Mouse (Mus musculus) layer of hippocampus, adult 18-20 months (tissue): Measurements from ENCODE around the gene Micu2. TPM values are rescaled to one million over a fixed set of nuclear protein-coding genes. Genes with fewer than 3 reads are reported as not detected.

ENCODE experiments used
- DNase-seq, 2 experiments: peaks; one replicate each; pipeline ENCODE4 v3.0.0; 2022; ENCODE audit warnings: low spot score in 2 of 2
- long read RNA-seq: library from polyadenylated mRNA; stranded (forward); transcript quantifications from one replicate; pipeline ENCODE4 v2.0.0, GENCODE M21; 2021
- total RNA-seq, 2 experiments: library from RNA; stranded (reverse); gene quantifications; 2 replicates each; pipeline ENCODE4 v1.2.3; 2021

Micu2 gene
- total RNA-seq = 10 to 100 TPM; 23.5 to 23.8 TPM
- long read RNA-seq, transcript Micu2-201 (12 exons, 2,329 nt) = major isoform, 19 of 25 reads
- long read RNA-seq, partial matches to known transcripts = 2 of 25 reads
- long read RNA-seq, other reads (novel, unspliced or antisense) = 4 of 25 reads

- peak; percentile 76 to 86 for DNase-seq
These were observed at the start of gene Micu2 for GRCm38 (mm10) chr14:57998526-57999401. TSS of gene Micu2 (minus strand) at chr14:57999262.

- no peak for DNase-seq
These were observed 47.7 kb upstream of the Micu2 start for GRCm38 (mm10) chr14:58046639-58047284.

DNA sequence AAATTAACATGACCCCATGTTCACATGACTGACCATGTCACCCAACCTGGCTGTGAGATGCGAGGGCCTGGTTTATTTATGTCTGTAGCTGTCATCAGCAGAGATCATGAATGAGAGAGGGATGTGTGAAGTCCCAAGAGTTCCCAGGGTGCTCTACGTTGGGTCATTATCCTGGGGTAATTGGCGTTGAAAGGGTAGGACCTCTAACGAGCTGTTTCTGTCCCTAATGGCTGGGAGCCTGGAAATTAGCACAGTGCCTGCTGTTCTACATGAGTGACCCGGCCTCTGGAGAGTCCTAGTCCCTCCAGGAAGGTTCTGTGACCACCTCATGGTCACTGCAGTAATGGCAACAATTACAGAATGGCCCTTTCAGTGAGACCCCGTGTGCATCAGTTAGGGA is 37.1 kb upstream of the Micu2 start:
- DNase-seq = no peak

DNA sequence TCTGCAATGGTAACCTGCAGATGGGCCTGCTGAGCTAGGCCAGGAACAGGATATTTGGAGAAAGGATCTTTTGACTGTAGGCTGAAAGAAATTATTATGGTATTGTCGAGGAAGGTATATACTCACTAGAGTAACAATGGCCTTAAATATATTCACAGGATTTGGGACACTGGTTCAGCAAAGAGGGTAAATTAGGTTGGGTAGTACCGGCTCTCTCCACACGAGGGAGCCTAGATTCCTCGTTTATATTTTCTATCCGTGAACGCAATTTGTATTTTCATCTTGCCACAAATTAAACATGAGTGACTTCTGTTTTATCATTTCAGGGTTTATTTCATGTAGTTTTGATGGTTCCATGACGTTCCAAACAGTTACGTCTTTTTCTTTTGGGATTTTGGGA is 35.5 kb upstream of the Micu2 start:
- DNase-seq = peak; percentile 37 to 88

GRCm38 (mm10) chr14:58018869-58019268 is 19.8 kb upstream of the Micu2 start:
- DNase-seq = no peak

- DNase-seq = no peak
These were observed 4.8 kb upstream of the Micu2 start for GRCm38 (mm10) chr14:58003852-58004251.

DNA sequence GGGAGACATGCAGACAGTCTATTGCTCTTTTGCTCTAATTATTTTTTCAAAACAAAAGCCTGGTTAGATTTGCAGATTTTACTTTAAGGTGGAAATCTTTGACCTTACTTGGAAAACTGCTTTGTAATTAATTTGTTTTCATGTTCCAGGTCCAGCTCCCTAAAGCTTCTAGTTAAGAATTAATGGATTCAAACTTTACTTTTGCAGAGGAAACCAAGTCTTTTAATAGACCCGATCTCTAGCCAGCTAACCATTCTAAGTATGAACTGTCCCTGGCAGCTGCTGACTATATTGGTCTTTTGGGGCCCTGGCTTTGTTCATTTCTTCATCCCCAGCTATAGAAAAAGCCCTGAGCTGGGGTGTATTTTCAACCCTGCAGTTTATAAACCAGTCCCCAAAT is 3.1 kb upstream of the Micu2 start:
- DNase-seq = no peak

- DNase-seq = no peak
These were observed 306 bp upstream of the Micu2 start for GRCm38 (mm10) chr14:57999402-57999734.

DNA sequence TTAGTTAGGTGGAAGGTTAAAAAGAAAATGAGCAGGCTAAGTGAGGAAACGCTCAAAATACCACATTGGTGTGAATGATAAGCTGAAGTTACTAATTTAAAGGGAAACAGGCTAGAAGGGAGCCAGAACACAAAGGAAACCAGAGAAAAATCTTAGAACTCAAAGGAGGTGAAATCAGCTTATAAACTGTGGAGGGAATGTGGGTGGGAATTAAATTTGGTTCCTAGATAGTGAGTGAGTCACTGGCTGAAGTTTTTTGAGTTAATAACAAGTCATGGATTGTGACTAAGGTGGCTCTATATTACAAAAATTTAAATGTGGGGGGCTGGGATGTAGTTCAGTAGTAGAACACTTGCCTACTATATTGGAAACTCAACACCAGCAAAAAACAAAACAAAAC is 1.6 kb downstream of the Micu2 start:
- DNase-seq = no peak

DNA sequence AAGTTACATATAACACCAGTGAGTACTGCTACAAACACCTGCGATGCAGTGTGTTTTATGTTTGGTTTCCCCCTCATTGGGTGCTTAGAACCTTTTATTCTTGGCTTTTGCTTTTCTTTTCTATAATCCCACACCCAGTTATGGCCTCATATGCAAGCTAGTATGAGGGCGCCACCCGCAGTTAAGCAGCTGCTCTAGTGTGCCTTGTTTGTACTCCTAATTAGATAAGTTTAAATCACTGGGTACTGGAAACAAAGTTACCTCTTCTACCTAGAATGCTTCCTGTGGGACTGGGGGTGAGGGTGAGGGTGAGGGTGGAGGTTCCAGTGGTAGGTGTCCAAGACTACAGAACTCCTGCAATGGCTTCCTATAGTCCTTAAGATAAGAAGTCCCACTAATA is 2.9 kb downstream of the Micu2 start:
- no peak for DNase-seq

GRCm38 (mm10) chr14:57991761-57992160 is 7.3 kb downstream of the Micu2 start:
- no peak for DNase-seq

GRCm38 (mm10) chr14:57989162-57989561 is 9.9 kb downstream of the Micu2 start:
- no peak for DNase-seq

DNA sequence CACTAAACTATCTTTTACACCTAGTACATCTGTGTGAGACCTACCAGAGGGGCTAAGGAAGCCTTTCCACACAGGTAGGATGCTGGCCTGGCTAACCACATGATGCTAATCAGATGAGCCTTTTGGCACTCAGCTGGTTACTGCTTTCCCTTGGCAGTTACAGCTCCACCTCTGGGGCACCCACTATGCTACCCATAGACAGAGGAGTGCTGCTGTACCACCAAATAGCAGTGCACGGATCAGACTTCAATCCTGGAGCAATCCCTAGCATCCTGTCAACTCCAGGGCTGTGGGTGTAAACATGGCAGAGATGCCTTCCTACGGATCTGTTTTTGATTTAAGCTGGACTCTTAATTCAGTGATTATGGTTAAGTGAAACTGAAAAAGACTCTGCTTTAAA is 13.3 kb downstream of the Micu2 start:
- DNase-seq = no peak

- no peak for DNase-seq
These were observed 16.6 kb downstream of the Micu2 start for GRCm38 (mm10) chr14:57982450-57982849.

GRCm38 (mm10) chr14:57981720-57982418 is 17.2 kb downstream of the Micu2 start:
- DNase-seq = no peak

GRCm38 (mm10) chr14:57980776-57981175 is 18.3 kb downstream of the Micu2 start:
- DNase-seq = no peak

- DNase-seq = no peak
These were observed 18.9 kb downstream of the Micu2 start for GRCm38 (mm10) chr14:57980179-57980578.

DNA sequence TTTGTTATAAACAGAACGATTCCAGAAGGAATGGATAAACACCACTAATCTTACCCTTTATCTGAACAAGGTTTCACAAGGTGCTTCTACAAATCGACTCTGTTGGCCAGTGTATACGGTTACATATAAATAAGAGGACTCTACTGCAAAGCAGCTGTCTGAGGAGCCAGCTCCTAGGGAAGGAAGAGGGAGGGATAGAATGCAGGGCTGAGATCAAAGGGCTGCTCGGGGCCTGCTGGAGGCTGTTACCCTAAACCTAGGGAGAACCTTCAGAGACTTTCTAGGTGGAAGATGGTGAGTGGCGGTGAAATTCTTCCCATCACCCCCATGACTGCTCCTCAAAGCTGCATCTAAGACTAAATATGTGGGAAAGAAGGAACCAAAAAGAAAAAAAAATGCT is 20.9 kb downstream of the Micu2 start:
- no peak for DNase-seq

GRCm38 (mm10) chr14:57975656-57976055 is 23.4 kb downstream of the Micu2 start:
- no peak for DNase-seq

DNA sequence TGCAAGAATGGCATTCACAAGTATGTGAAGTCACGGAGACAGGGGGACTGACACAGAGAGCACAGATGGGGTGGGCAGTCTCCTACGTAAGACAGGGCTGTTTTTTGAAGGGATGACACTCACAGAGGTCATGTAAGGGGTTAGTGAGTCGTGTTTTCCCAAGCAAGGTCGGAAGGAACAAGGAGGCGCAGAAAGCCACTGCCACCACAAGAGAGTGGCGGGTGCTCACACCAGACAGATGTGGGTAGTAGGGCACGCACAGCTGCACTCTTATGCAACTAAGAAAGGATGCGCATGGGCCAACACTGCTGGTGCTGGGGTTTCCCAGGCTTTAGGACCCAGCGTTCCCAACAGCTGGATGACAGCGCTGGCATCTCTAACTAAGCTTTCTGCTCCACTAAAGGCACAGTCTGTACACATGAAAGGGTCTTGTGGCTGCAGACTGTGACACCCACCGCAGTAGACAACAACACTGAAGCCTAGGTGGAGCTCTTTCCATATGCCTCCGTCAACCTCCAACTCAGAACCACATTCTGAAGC is 27.0 kb downstream of the Micu2 start:
- DNase-seq = no peak

DNA sequence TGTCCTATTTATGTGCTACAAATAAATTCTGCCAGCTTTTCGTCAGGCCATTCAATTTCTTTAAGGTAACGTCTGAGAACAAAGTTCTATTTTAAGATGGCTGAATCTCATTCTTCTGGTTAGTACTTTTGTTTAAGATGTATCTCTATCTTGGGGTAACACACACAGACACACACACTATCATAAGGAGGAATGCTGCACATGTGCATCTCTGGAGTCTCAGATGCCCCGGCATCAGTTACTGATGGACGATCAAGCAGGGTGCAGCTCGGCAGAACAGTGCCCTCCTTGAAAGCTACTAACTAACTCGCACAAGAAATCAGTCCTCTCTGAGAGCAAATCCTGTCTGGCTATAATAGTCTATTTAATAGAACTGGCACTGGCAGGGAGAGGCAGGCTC is 30.2 kb downstream of the Micu2 start:
- DNase-seq = no peak
